Mouse (Mus musculus) limb, embryonic 15.5 days (tissue): Measurements from ENCODE around the gene Ccdc43. TPM values are rescaled to one million over a fixed set of nuclear protein-coding genes. Genes with fewer than 3 reads are reported as not detected.
"Not testable (repeated sequence)": the region's sequence is repeated elsewhere in the genome, so short reads cannot be mapped to it uniquely, and the experiment has no call there.

Source experiments
- ATAC-seq: fragments of 200-750 bp; cut with Nextera tagmentation; 2 replicates; pipeline ENCODE4 v1.8.0; 2017; ENCODE audit warnings: low read depth, moderate TSS enrichment; ENCODE audit not compliant: insufficient number of reproducible peaks, low FRiP score, low TSS enrichment
- H3K27ac ChIP-seq: fragments of 300-500 bp; sonication (generic); 2 replicates; pipeline ENCODE4 v1.5.1; 2015; ENCODE audit warnings: moderate library complexity, mild to moderate bottlenecking, inconsistent platforms
- H3K27me3 ChIP-seq: fragments of 300-500 bp; sonication (generic); 2 replicates; pipeline ENCODE4 v1.6.1; 2015; ENCODE audit warnings: inconsistent platforms
- H3K36me3 ChIP-seq: fragments of 300-500 bp; sonication (generic); 2 replicates; pipeline ENCODE4 v1.6.1; 2015; ENCODE audit warnings: inconsistent platforms
- H3K4me1 ChIP-seq: fragments of 300-500 bp; sonication (generic); 2 replicates; pipeline ENCODE4 v1.6.1; 2015; ENCODE audit warnings: inconsistent platforms
- H3K4me2 ChIP-seq: fragments of 300-500 bp; sonication (generic); 2 replicates; pipeline ENCODE4 v1.6.1; 2015; ENCODE audit warnings: mild to moderate bottlenecking, inconsistent platforms
- H3K4me3 ChIP-seq: fragments of 300-500 bp; sonication (generic); 2 replicates; pipeline ENCODE4 v1.5.1; 2015; ENCODE audit warnings: mild to moderate bottlenecking, inconsistent platforms
- H3K9ac ChIP-seq: fragments of 300-500 bp; sonication (generic); 2 replicates; pipeline ENCODE4 v1.6.1; 2015; ENCODE audit warnings: inconsistent platforms
- H3K9me3 ChIP-seq: fragments of 300-500 bp; sonication (generic); 2 replicates; pipeline ENCODE4 v1.6.1; 2016; ENCODE audit warnings: inconsistent platforms
- whole genome bisulfite sequencing: fragments of 180-500 bp; shearing (Covaris S2); methylation state at CpG from one replicate; pipeline ENCODE4 v1.1.7; 2015; 5-methylcytosine and 5-hydroxymethylcytosine counted together
- polyA plus RNA-seq: library from polyadenylated mRNA; unstranded; fragments of >200 nt; fragmentation: Nextera tagmentation; extraction: Ambion mirVana; gene quantifications from 2 replicates; pipeline ENCODE4 v1.2.1, GENCODE M21; 2015

The Ccdc43 gene
- polyA plus RNA-seq, 1 experiment from 2014 or later = 40.7 TPM

DNA sequence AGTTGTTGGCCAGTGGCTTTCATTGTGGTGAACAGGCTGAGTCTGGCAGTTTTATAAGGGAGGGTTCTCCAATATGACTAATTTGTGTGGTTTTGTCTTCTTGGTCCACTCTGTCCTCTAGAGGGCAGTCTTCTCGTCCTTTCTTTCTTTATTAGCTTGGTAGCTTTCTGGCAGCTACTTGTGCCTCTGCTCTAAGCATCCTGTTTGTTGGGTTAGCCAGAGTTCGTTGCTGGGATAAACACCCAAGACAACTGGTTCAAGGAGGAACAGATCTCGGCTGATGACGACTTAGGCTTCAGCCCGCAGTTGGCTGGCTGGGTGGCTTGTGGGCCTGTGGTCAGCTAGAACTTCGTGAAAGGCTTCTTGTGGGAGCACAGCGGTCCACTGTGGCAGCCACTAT lies 31.0 kb upstream of the Ccdc43 start:
- Histone ChIP-seq H3K9me3 (no peaks in the 10 kb centered on the region), H3K27me3 (no peaks in the 10 kb centered on the region), H3K27ac (no peak overlapping the region), H3K36me3 (no peaks in the 10 kb centered on the region), H3K4me1 (no peaks in the 10 kb centered on the region), H3K4me2 (no peak overlapping the region), H3K9ac (no peak overlapping the region), H3K4me3 (no peak overlapping the region)
- WGBS = 35% methylated on average over 7 of the region's 7 CpGs
- no peak for ATAC-seq

DNA sequence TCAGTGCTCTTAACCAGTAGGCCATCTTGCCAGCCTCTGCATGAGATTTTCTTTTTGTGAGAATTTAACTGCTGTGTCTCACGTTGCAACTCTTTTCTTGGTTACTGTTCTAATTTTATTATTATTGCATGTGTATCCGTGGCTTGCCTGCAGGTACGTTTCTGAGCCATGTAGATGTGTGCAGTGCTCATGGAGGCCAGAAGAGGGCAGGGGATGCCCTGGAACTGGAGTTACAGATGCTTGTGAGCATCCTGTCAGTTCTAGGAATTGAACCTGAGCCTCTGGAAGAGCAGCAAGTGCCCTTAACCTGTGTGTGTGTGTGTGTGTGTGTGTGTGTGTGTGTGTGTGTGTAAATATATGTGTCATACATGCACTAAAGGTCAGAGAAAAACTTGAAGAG lies 28.0 kb upstream of the Ccdc43 start:
- Histone ChIP-seq H3K27me3 (no peaks in the 10 kb centered on the region), H3K4me2 (no peak overlapping the region), H3K36me3 (no peaks in the 10 kb centered on the region), H3K27ac (no peak overlapping the region), H3K4me3 (no peak overlapping the region), H3K9ac (no peak overlapping the region), H3K4me1 (no peaks in the 10 kb centered on the region), H3K9me3 (no peaks in the 10 kb centered on the region)
- no peak for ATAC-seq
- 30% methylated on average over 3 of the region's 3 CpGs for WGBS

DNA sequence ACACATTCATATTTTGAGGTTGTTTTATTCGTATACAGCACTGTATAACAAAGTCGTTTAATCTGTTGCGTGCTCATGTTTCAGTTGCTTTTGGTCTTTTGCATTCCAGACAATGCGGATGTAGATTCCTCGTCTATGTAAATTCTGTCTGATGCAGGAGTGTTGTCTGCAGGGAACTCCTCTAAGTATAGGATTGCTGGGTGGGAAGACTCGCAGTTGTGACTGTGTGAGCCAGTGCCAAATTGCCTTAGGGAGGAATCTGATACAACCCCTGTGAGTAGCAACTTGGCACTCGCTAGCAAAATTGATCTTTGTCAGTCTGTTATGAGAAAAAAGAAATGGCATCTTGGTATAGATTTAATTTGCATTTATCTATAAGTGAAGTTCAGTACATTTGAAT lies 18.6 kb upstream of the Ccdc43 start:
- H3K9ac ChIP-seq = no peak overlapping the region
- WGBS = 51% methylated on average over 7 of the region's 7 CpGs
- no peaks in the 10 kb centered on the region for H3K36me3 ChIP-seq
- H3K4me1 ChIP-seq = no peaks in the 10 kb centered on the region
- no peak for ATAC-seq
- no peaks in the 10 kb centered on the region for H3K27me3 ChIP-seq
- no peak overlapping the region for H3K27ac ChIP-seq
- no peak overlapping the region for H3K4me2 ChIP-seq
- 0 out of 2 replicates have a peak, but pooled peaks cover 5% of the 10 kb centered on the region for H3K9me3 ChIP-seq
- H3K4me3 ChIP-seq = no peak overlapping the region

DNA sequence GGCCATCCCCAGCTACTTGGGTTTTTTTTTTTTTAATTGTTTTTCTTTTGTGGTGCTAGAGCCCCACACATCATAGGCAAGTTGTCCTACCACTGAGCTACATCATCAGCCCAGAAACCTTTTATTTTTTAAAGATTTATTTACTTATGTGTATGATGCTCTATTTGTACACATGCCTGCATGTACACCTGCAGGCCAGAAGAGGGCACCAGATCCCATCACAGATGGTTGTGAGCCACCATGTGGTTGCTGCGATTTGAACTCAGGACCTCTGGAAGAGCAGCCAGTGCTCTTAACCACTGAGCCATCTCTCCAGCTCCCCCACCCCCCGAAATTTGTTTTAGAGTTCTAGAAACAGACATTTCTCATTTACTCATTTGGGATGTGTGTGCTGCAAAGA lies 17.0 kb upstream of the Ccdc43 start:
- not testable (repeated sequence) for H3K4me2 ChIP-seq, H3K27ac ChIP-seq, ATAC-seq, H3K36me3 ChIP-seq, H3K9ac ChIP-seq, H3K4me3 ChIP-seq, H3K4me1 ChIP-seq, H3K9me3 ChIP-seq, H3K27me3 ChIP-seq
- WGBS = 78% methylated on average over 2 of the region's 2 CpGs

DNA sequence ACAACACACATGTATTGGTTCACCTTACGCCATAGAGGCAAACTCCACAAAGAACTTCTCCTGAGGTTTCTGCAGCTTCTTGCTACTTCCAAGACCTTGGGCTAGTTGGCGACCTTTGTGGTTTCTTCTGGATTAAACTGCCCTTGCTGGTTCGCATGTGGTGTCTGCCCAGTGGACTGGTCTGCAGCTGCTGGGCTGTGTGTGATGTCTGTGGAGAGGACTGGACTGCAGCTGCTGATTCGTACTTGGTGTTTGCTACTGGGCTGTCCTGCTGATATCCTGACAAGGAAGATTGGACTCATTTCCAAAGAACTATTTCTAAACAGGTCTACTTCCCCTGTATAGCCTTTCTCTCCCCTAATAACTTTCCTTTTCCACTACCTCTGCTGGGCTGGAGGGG lies 14.8 kb upstream of the Ccdc43 start:
- Histone ChIP-seq H3K4me1 (no peaks in the 10 kb centered on the region), H3K36me3 (no peaks in the 10 kb centered on the region), H3K4me3 (no peak overlapping the region), H3K4me2 (no peak overlapping the region), H3K27me3 (no peaks in the 10 kb centered on the region), H3K27ac (no peak overlapping the region), H3K9me3 (no peaks in the 10 kb centered on the region), H3K9ac (no peak overlapping the region)
- WGBS = 89% methylated on average over 4 of the region's 4 CpGs
- ATAC-seq = no peak

DNA sequence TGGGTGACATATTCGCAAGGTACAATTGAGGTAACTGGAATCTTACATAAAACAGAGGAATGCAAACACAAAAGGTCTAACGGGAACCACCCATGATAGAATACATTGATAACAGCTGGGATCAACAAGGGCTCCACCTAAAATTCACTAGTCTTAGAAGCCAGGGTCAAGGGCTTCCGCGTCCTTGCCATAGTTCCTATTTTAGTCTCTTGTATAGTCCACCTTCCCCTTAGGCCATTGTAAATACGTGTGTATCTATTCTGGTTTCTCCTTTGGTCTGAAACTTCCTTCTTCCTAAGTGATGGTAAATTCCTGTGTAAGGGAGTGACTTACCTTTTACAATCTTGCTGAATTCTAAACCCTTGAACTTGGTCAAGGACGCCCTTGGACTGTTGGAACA lies 4.6 kb upstream of the Ccdc43 start:
- H3K4me1 ChIP-seq, H3K4me2 ChIP-seq, H3K36me3 ChIP-seq, H3K27ac ChIP-seq, ATAC-seq, H3K9me3 ChIP-seq, H3K27me3 ChIP-seq, H3K9ac ChIP-seq, H3K4me3 ChIP-seq: not testable (repeated sequence)
- 88% methylated on average over 6 of the region's 6 CpGs for WGBS

DNA sequence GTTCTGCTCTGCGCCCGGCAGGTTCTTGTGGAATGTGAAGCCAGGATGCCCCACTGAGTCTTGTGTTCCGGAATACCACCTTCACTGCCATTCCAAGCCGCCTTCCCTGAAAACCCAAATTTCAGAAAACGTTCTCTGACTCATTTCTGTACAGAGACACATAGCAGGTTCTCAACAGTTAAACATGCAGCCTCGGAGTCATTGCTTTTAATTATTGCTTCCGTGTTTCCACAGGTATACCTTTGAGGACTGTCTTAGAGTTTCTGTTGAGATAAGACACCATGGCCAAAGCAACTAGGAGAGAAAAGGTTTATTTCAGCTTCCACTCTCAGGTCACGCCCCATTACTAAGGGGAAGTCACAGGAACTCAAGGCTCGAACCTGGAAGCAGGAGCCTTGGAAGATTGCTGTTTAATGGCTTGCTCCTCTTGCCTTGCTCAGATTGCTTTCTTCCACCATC lies 465 bp upstream of the Ccdc43 start:
- Histone ChIP-seq H3K9me3 (no peaks in the 10 kb centered on the region), H3K4me2 (peak overlapping the region; percentile 85), H3K9ac (peak overlapping the region; percentile 64), H3K27me3 (no peaks in the 10 kb centered on the region), H3K36me3 (0 out of 2 replicates have a peak, but pooled peaks cover 5% of the 10 kb centered on the region), H3K27ac (peak overlapping the region; percentile 72; the same call in 1 of the 2 replicates), H3K4me3 (peak overlapping the region; percentile 81), H3K4me1 (peaks cover 19% of the 10 kb centered on the region)
- ATAC-seq = peak; percentile 14; the same call in 1 of the 2 replicates
- 14% methylated on average over 9 of the region's 9 CpGs for WGBS

DNA sequence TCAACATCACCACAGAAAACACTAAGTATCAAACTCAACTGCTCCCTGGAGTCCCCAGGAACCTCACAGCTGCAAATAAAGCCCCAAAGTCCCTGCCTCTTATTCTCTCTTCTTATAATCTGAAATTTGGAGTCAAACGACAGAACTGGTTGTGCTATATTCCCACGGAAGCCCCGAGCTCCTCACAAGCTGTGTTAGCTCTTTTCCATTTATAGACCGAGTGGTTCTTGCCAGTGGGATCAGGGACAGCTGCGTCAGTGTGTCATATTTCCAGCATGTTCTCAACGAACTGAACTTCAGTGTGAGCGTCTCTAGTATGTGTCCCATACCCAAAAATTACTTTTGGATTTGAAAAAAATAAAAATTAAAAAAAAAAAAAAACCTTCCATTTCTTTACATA lies 2.3 kb downstream of the Ccdc43 start:
- no peak overlapping the region for H3K4me2 ChIP-seq
- H3K9ac ChIP-seq = no peak overlapping the region
- no peak overlapping the region for H3K27ac ChIP-seq
- no peak for ATAC-seq
- no peak overlapping the region for H3K4me3 ChIP-seq
- H3K4me1 ChIP-seq = peaks cover 19% of the 10 kb centered on the region
- H3K9me3 ChIP-seq = no peaks in the 10 kb centered on the region
- peaks cover 9% of the 10 kb centered on the region; the same call in 1 of the 2 replicates for H3K36me3 ChIP-seq
- no peaks in the 10 kb centered on the region for H3K27me3 ChIP-seq
- 87% methylated on average over 7 of the region's 7 CpGs for WGBS

DNA sequence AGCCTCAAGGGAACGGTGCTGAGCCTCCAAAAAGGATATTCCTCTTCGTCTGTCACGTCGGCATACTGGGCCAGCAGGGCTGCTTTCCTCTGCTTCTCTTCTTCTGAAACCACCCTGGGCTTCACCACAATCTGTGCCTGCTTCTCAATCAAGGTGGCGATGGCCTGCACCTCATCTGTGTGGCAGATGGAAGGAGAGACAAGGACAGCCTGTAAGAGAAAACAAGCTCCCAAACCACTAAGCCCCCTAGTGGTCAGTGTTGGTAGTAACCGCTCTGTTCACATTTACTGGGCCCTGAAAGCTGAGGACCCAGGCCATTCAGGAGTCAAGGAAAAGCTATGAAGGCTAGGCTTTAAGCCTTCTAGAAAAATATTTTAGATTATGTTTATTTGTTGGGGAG lies 7.4 kb downstream of the Ccdc43 start:
- no peak overlapping the region for H3K4me2 ChIP-seq
- no peak overlapping the region for H3K4me3 ChIP-seq
- peaks cover 3% of the 10 kb centered on the region; the same call in 1 of the 2 replicates for H3K4me1 ChIP-seq
- no peak for ATAC-seq
- H3K9me3 ChIP-seq = no peaks in the 10 kb centered on the region
- no peak overlapping the region for H3K9ac ChIP-seq
- WGBS = 58% methylated on average over 6 of the region's 6 CpGs
- no peak overlapping the region for H3K27ac ChIP-seq
- peaks cover 33% of the 10 kb centered on the region; the same call in 1 of the 2 replicates for H3K36me3 ChIP-seq
- no peaks in the 10 kb centered on the region for H3K27me3 ChIP-seq

DNA sequence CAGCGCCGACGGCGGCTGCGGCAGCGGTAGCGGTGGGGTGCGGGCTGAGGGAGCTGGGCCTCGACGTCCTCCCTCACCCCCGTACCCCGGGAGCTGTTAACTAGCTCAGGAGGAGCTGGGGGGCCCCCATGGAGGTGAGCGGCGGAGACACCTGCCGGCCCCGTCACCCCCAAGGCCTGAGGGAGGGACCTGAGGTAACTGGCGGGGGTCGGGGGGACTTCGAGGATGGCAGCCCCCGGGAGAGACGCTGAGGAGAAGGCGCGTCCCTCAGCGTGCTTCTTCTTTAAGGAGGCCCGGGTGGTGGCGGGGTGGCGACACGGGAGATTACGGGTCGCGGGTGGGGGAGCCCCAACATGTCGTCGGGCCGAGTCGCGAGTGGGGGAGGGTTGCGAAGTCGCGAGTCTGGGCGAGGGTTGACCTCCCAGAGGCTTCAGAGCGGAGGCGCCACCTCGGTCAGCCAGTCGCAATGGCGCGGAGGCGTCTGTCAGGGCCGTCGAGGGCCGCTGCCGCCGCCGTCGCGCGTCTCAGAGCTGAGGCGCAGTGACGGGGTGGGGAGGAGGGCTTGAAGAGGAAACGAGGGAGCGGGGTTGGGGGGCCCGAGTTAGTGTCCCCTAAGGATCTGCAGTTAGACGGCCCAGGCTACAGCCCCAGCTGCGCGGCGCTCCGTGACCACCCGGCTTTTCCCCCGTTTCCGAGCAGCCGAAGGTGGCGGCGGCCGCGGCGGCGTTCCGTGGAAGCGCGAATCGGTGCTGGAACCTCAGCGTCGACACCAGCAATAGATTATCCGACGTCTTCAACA lies 31.7 kb downstream of the Ccdc43 start:
- Histone ChIP-seq H3K27me3 (peaks cover 22% of the 10 kb centered on the region), H3K9me3 (no peaks in the 10 kb centered on the region; the same call in 1 of the 2 replicates), H3K36me3 (no peaks in the 10 kb centered on the region), H3K4me2 (0 out of 2 replicates have a peak overlapping the region, but pooled peaks have one; percentile 29), H3K4me3 (peak overlapping the region; percentile 25), H3K9ac (no peak overlapping the region), H3K4me1 (peaks cover 8% of the 10 kb centered on the region; the same call in 1 of the 2 replicates), H3K27ac (no peak overlapping the region)
- WGBS = 49% methylated on average over 80 of the region's 84 CpGs
- ATAC-seq = no peak

DNA sequence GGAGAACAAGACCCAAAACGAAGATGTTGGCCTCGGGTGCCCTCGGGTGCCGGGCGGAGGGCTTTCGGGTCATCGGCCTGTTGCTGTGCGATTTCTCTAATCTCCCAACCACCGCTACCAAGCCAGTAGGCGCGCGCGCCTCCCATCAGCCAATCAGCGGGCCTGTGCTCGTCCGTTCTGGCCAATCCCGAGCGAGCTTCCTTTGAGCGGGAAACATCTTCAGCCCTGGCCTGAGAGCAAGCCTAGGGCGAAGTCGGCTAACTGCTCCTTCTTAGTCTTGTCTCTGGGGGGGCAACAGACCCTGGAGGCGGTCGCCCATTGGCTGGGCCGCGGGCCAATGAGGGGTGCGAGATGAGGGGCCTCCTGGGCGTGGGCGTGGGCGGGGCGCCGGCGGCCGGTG lies 32.4 kb downstream of the Ccdc43 start:
- Histone ChIP-seq H3K36me3 (no peaks in the 10 kb centered on the region), H3K9ac (no peak overlapping the region), H3K27ac (no peak overlapping the region), H3K4me2 (0 out of 2 replicates have a peak overlapping the region, but pooled peaks have one; percentile 29), H3K4me1 (peaks cover 8% of the 10 kb centered on the region; the same call in 1 of the 2 replicates), H3K9me3 (no peaks in the 10 kb centered on the region; the same call in 1 of the 2 replicates), H3K4me3 (peak overlapping the region; percentile 25), H3K27me3 (peaks cover 22% of the 10 kb centered on the region)
- WGBS = 48% methylated on average over 33 of the region's 33 CpGs
- 0 out of 2 replicates have a peak, but pooled peaks have one; percentile 7 for ATAC-seq

DNA sequence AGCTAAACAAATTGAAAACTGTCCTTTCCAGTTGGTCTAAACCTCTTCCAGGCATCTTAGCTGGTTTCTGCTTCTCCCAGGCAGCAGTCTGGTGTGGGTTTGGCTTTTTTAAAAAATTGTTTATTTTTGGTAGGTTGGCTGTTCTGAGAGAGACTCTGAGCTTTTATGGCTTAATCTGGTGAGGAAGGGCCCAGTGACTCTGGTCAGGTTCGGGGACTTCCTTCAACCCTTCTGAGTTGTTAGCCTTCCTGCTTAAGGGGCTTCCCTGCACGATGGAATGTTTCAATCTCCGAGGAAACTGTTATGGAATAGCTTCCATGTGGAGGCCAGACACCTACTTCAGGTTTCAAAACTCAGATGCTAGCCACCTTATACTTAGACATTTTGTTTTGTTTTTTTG lies 34.2 kb downstream of the Ccdc43 start, which contains the start of gene Meioc:
Meioc (plus strand) TSS at position 301 of the 400 bp plus-strand sequence.
- Histone ChIP-seq H3K4me3 (no peak within 1 kb of the TSS), H3K27ac (no peak within 1 kb of the TSS), H3K27me3 (peaks cover 22% of the 10 kb centered on the region), H3K4me2 (no peak within 1 kb of the TSS), H3K9ac (no peak within 1 kb of the TSS), H3K4me1 (peaks cover 8% of the 10 kb centered on the region; the same call in 1 of the 2 replicates), H3K36me3 (no peaks in the 10 kb centered on the region), H3K9me3 (no peaks in the 10 kb centered on the region; the same call in 1 of the 2 replicates)
- ATAC-seq = no peak
- 50% methylated on average over 3 of the region's 3 CpGs for WGBS
